Mouse (Mus musculus) testis, adult 2 months (tissue): Measurements from ENCODE around the gene Sgsm3.

ENCODE experiments used
- CTCF ChIP-seq: fragments of 200-500 bp; IDR thresholded peaks from 2 replicates; pipeline ENCODE4 v1.5.1; 2012; ENCODE audit warnings: low read depth, mild to moderate bottlenecking, inconsistent platforms, low read length, moderate library complexity; ENCODE audit not compliant: control insufficient read depth, insufficient read depth, insufficient replicate concordance
- POLR2A ChIP-seq: fragments of 200-500 bp; IDR thresholded peaks from 2 replicates; pipeline ENCODE4 v1.6.1; 2012; ENCODE audit warnings: low read depth, mild to moderate bottlenecking, inconsistent platforms, low read length, moderate library complexity; ENCODE audit not compliant: control insufficient read depth

GRCm38 (mm10) chr15:81023842-81024241, 46.3 kb downstream of the Sgsm3 start:
- TF ChIP-seq CTCF, result no peak
- TF ChIP-seq POLR2A, result no peak
